Mouse (Mus musculus) stomach, embryonic 16.5 days (tissue): ENCODE measurements at regions not wholly inside any gene's neighbourhood (a gene's known extent, or its start where the extent isn't known, plus 50 kb on each side); places are given as distances from the start of the nearest gene placed in this dataset.
"Not testable (repeated sequence)": the region's sequence is repeated elsewhere in the genome, so short reads cannot be mapped to it uniquely, and the experiment has no call there.

Experiments
- ATAC-seq: fragments of 200-750 bp; cut with Nextera tagmentation; 2 replicates; pipeline ENCODE4 v1.8.0; 2017; ENCODE audit warnings: moderate number of reproducible peaks, moderate TSS enrichment; ENCODE audit not compliant: insufficient read depth, low FRiP score
- H3K27ac ChIP-seq: fragments of 300-500 bp; sonication (generic); 2 replicates; pipeline ENCODE4 v1.5.1; 2014; ENCODE audit warnings: low read length
- H3K27me3 ChIP-seq: fragments of 300-500 bp; sonication (generic); 2 replicates; pipeline ENCODE4 v1.6.1; 2014; ENCODE audit warnings: low read length, control low read depth, mixed read lengths; ENCODE audit not compliant: control insufficient read depth, insufficient read depth
- H3K36me3 ChIP-seq: fragments of 300-500 bp; sonication (generic); 2 replicates; pipeline ENCODE4 v1.6.1; 2014; ENCODE audit warnings: low read length; ENCODE audit not compliant: control insufficient read depth, insufficient read depth
- H3K4me1 ChIP-seq: fragments of 300-500 bp; sonication (generic); 2 replicates; pipeline ENCODE4 v1.6.1; 2014; ENCODE audit warnings: low read length, control low read depth, mixed read lengths; ENCODE audit not compliant: control insufficient read depth, insufficient read depth
- H3K4me2 ChIP-seq: fragments of 300-500 bp; sonication (generic); 2 replicates; pipeline ENCODE4 v1.6.1; 2014; ENCODE audit warnings: low read depth, low read length, mixed read lengths
- H3K4me3 ChIP-seq: fragments of 300-500 bp; sonication (generic); replicated peaks from 2 replicates; pipeline ENCODE4 v1.5.1; 2014; ENCODE audit warnings: mild to moderate bottlenecking, low read length
- H3K9ac ChIP-seq: fragments of 300-500 bp; sonication (generic); 2 replicates; pipeline ENCODE4 v1.6.1; 2014; ENCODE audit warnings: low read length
- H3K9me3 ChIP-seq: fragments of 300-500 bp; sonication (generic); replicated peaks from 2 replicates; pipeline ENCODE4 v1.6.1; 2016; ENCODE audit warnings: low read length, control low read depth; ENCODE audit not compliant: control insufficient read depth
- whole genome bisulfite sequencing: fragments of 180-500 bp; shearing (Covaris S2); extraction: QIAGEN DNeasy Blood & Tissue Kit; methylation state at CpG from one replicate; pipeline ENCODE4 v1.1.7; 2014; 5-methylcytosine and 5-hydroxymethylcytosine counted together

DNA sequence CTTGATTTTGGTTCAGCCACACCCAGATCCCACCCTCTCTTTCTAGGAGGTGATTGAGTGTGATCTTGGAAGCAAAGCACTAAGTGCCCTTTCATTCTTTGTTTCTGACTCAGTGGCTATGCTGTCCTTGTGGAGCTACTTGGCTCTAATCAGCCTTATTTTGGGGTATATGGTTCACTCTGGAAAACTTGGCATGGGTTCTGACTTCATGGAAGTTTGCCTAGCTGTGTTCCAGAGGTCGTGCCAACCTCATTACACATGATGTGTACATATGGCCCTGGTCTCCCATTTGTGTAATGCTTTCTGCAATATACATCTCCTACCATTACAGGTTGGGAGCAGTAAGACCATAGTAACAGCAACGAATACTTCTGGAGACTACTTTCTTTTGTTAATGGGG, 199.9 kb upstream of the Pbx1 start:
- Histone ChIP-seq H3K9ac (no peak overlapping the region), H3K4me3 (no peak overlapping the region), H3K4me2 (no peak overlapping the region), H3K27me3 (no peaks in the 10 kb centered on the region), H3K9me3 (no peaks in the 10 kb centered on the region), H3K4me1 (no peaks in the 10 kb centered on the region), H3K36me3 (no peaks in the 10 kb centered on the region), H3K27ac (no peak overlapping the region)
- 75% methylated on average over 2 of the region's 2 CpGs for WGBS
- ATAC-seq: no peak

DNA sequence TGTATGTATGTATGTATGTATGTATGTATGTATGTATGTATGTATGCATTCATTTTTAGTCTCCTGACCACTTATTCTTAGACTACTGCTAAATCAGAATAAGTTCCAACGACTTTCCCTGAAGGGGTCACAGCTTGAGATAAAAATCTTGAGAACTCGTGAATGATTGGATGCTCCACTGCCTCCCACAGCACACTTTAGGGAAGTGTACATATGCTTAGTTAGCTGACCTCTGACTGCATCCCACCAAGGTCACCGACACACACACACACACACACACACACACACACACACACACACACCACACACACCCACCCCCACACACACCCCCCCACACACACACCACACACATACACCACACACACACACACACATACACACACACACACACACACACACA, 169.9 kb upstream of the Pbx1 start:
- not testable (repeated sequence) for H3K36me3 ChIP-seq, H3K27me3 ChIP-seq, H3K9me3 ChIP-seq, H3K9ac ChIP-seq, H3K27ac ChIP-seq, ATAC-seq, H3K4me2 ChIP-seq, H3K4me3 ChIP-seq
- WGBS: 69% methylated on average over 3 of the region's 3 CpGs
- peaks cover 13% of the 10 kb centered on the region for H3K4me1 ChIP-seq

DNA sequence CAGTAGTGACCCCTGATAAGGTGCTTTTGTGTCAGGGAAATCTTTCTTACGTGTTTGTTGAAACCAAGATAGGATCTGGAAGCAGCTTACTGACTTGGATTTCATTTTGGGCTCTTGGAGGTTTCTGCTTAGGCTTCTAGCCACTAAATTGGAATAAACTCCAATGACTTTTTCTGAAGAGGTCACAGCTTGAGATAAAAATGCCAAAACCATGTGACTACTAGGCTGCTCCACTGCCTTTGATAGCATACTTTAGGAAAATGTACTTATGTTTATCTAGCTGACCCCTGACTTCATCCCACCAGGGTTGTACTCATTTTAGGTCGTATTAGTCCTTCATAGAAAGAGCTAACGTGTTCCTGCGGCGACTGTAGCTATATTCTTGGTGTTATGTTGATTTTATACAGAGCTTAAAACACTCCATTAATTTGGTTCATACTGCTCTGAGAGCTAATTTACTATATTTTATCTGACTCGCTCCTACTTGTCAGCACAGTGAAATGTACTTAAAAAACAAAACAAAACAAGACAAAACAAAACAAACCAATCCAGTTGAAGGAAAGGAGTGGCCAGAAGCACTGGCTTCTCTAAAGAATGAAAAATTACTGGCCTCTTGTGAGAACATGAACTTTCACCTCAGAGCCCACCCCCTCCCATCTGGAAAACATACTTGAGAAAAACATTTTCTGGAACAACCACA, 168.5 kb upstream of the Pbx1 start:
- no peak for ATAC-seq
- WGBS: 59% methylated on average over 6 of the region's 6 CpGs
- Histone ChIP-seq H3K4me2 (no peak overlapping the region), H3K36me3 (no peaks in the 10 kb centered on the region), H3K9ac (no peak overlapping the region), H3K27me3 (no peaks in the 10 kb centered on the region), H3K9me3 (no peaks in the 10 kb centered on the region), H3K4me3 (no peak overlapping the region), H3K4me1 (peaks cover 13% of the 10 kb centered on the region), H3K27ac (no peak overlapping the region)

DNA sequence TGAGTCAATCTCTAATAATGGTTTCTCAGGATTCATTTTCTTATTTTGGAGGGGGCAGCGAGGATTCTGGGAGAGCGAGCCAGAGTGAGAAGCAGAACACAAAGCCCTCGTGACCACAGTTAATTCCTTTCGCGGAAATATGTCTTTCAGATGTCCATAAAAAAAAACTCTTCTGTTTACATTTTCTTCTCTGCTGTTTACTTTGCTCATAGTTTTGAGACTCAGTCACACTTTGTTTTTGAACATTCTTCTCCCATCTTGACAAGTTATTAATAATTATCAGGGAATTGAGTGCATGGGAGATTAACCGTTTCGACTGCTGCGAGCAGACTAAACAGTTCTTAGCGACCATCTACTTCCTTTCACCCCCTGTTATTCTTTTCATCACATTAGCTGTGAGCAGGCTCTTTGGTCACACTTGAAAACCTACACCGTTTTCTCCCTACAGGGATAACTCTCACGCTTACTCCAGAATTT, 166.2 kb upstream of the Pbx1 start:
- 5% methylated on average over 11 of the region's 11 CpGs for WGBS
- peak overlapping the region; percentile 7 for H3K4me3 ChIP-seq

DNA sequence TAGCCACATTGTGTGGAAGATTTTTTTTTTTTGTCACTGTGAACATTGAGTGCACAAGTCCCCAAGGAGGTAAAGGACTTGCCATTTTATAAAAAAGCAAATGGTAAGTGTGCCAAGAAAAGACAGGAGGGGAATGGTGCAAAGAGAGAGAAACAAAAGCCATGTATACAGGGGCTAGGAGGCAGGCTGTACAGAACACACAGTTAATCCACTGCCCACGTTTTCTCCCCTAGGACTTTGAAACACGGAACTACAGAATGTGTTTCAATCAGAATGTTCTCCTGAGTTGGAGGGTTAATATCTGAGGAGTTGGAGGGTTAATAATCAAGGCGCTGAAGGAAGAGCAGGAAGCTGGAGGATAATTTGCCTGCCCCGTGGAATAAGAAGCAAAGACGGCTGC, 165.4 kb upstream of the Pbx1 start:
- H3K9ac ChIP-seq: 0 out of 2 replicates have a peak overlapping the region, but pooled peaks have one; percentile 24
- H3K4me3 ChIP-seq: peak overlapping the region; percentile 7
- 10% methylated on average over 5 of the region's 5 CpGs for WGBS
- no peak; the same call in 1 of the 2 replicates for ATAC-seq
- peak overlapping the region; percentile 43 for H3K4me2 ChIP-seq
- H3K4me1 ChIP-seq: peaks cover 13% of the 10 kb centered on the region
- H3K27me3 ChIP-seq: no peaks in the 10 kb centered on the region
- no peaks in the 10 kb centered on the region for H3K9me3 ChIP-seq
- H3K27ac ChIP-seq: peak overlapping the region; percentile 75
- H3K36me3 ChIP-seq: no peaks in the 10 kb centered on the region

More for the DNA sequence above, 166.2 kb upstream of the Pbx1 start:
- no peaks in the 10 kb centered on the region for H3K9me3 ChIP-seq
- ATAC-seq: peak; percentile 81
- peak overlapping the region; percentile 75 for H3K27ac ChIP-seq
- H3K4me2 ChIP-seq: peak overlapping the region; percentile 43
- 0 out of 2 replicates have a peak overlapping the region, but pooled peaks have one; percentile 2 for H3K9ac ChIP-seq
- H3K36me3 ChIP-seq: no peaks in the 10 kb centered on the region
- H3K27me3 ChIP-seq: no peaks in the 10 kb centered on the region
- peaks cover 13% of the 10 kb centered on the region for H3K4me1 ChIP-seq

- no peak for ATAC-seq
- Histone ChIP-seq H3K4me2 (no peak overlapping the region), H3K9me3 (no peaks in the 10 kb centered on the region), H3K4me1 (no peaks in the 10 kb centered on the region), H3K36me3 (no peaks in the 10 kb centered on the region), H3K4me3 (no peak overlapping the region), H3K27ac (no peak overlapping the region), H3K9ac (no peak overlapping the region), H3K27me3 (no peaks in the 10 kb centered on the region)
- WGBS: 65% methylated on average over 3 of the region's 3 CpGs
These were observed 152.1 kb upstream of the Pbx1 start for GRCm38 (mm10) chr1:168584137-168584536.

DNA sequence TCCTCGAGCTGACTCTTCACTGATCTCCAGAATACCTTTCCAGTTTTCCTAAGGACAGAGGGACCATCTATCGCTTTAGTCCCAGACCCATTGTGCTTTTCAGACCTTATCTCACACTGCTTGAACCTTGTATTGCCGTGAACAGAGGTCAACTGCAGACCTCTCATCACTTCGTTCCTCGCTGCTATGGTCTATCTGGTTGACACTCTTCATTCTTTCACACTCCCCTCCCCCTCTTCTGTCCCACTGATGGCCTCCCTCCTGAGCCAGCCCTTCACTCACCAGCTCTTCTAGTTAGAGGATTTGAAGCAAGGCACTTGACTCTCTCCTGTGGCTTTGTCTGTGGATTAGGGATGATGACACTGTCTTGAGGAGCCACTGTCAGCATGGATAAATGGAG, 150.4 kb upstream of the Pbx1 start:
- no peaks in the 10 kb centered on the region for H3K36me3 ChIP-seq
- no peaks in the 10 kb centered on the region for H3K27me3 ChIP-seq
- H3K9ac ChIP-seq: no peak overlapping the region
- H3K4me2 ChIP-seq: no peak overlapping the region
- ATAC-seq: no peak
- H3K4me3 ChIP-seq: no peak overlapping the region
- no peaks in the 10 kb centered on the region for H3K4me1 ChIP-seq
- 67% methylated on average over 5 of the region's 5 CpGs for WGBS
- no peak overlapping the region for H3K27ac ChIP-seq
- H3K9me3 ChIP-seq: no peaks in the 10 kb centered on the region

GRCm38 (mm10) chr1:168569930-168570515, 138.0 kb upstream of the Pbx1 start:
- H3K9ac ChIP-seq: no peak overlapping the region
- 65% methylated on average over 5 of the region's 5 CpGs for WGBS
- H3K9me3 ChIP-seq: no peaks in the 10 kb centered on the region

DNA sequence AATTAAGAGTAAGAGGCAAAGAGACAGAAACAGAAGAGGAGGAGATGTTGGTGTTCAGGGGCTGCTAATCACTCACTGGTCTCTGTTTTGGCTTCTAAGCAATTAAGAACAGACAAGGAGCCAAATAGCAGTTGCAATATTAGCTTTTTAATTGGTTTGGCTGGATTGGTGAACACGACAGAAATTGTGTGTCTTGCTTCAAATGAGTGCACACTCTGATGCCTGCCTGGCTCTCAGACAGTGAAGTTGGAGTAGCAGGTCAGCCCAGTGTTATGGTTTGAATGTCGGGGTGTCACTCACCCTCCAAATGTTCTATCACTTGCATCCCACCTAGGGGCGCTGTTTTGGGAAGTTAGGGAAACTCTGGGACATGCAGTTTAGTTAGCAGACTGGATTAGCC, 120.3 kb upstream of the Pbx1 start:
- no peak for ATAC-seq
- H3K27me3 ChIP-seq: no peaks in the 10 kb centered on the region
- H3K27ac ChIP-seq: no peak overlapping the region
- H3K9me3 ChIP-seq: no peaks in the 10 kb centered on the region
- no peak overlapping the region for H3K4me2 ChIP-seq
- H3K4me3 ChIP-seq: no peak overlapping the region
- 84% methylated on average over 3 of the region's 3 CpGs for WGBS
- no peaks in the 10 kb centered on the region for H3K4me1 ChIP-seq
- no peak overlapping the region for H3K9ac ChIP-seq
- no peaks in the 10 kb centered on the region for H3K36me3 ChIP-seq

More at GRCm38 (mm10) chr1:168569930-168570515, 138.0 kb upstream of the Pbx1 start:
- H3K36me3 ChIP-seq: no peaks in the 10 kb centered on the region
- H3K4me2 ChIP-seq: no peak overlapping the region
- H3K27me3 ChIP-seq: no peaks in the 10 kb centered on the region
- H3K4me1 ChIP-seq: no peaks in the 10 kb centered on the region
- ATAC-seq: no peak
- H3K27ac ChIP-seq: no peak overlapping the region
- no peak overlapping the region for H3K4me3 ChIP-seq
